Mouse (Mus musculus) frontal cortex, adult (tissue): ENCODE data around the gene Spata5.
"Not testable (repeated sequence)": the region's sequence is repeated elsewhere in the genome, so short reads cannot be mapped to it uniquely, and the experiment has no call there.

Experiments
- ATAC-seq: cut with Nextera tagmentation; 2 replicates; pipeline ENCODE4 v1.9.2; 2017; ENCODE audit warnings: mild to moderate bottlenecking, moderate library complexity, mixed read lengths; ENCODE audit not compliant: low TSS enrichment

Spata5 gene

DNA sequence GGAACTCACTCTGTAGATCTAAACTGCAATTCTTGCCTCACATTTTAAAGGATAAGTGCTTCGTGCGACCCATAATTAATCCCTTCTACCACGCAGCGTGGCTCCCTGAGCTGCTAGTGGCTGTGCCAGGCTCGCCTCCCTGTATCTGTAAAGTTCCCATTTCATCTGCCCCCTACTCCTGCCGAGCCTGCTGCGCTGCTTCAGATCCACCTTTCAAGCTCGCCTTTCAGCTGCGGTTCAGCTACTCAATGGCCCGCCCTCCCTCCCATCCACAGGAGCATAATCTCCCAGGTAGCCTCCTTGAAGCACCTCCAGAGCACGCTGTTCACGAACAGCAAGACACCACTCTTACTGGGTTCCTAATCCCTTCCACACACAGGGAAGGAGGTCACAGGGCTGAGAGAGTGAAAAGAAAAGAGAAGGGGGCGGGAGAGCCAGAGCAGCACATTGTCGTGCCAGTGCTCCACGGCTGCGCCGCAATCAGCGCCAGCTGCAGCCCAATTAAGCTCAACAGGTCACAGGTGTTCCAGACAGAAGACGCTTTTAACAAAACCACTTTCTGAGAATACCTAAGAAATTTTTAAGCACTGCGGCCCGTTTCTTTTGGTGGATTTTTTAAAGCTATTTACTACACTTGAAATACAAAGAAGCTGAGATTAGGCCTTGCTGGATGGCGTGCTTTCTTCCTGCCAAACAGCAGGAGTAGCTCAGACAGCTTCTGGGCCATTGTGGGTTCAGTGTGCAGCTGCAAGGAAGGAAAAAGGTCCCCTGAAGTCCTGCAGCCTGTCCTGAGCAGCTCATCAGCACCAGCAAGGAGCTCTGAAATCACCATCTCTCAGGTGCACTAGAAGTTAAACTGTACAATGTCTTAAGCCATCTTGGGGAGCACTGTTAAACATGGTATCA lies 150.2 kb downstream of the Spata5 start:
- ATAC-seq: no peak

DNA sequence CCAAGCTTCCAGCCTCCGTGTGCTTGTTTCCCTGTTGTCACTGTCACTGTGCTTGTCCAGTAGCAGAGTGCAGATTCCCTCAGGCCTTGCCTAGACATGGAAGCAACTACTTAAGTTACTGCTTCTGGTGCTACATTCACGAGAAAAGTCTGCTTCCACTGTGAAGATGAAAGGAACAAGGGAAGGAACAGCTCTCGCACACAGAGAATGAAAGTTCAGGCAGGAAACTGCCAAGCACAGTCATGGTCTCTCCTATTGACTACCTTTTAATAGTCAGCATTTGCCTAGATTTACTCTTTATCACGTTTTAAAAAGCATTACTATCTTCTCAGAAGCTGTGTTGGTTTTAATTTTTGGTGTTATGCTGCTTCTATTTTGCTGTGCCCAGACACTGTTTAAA lies 151.9 kb downstream of the Spata5 start:
- ATAC-seq: peak; percentile 62

DNA sequence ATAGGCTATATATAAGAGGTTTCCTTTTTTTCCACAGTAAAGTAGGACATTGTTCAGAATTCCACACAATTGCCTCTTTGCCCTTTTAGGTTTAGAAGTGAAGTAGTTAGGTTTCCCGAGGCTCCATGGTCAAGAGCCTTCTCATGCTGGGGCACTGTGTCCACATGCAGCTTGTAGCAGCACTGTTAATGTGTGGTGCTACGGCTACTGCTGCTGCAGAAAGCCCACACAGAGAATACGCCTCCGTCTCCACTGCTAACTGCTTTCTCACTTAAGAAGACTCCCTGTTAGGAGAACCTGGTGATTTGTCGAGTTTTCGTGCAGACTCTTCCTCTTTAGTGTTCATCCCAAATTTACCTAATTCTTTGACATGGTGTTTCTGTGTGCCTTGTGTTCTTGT lies 152.4 kb downstream of the Spata5 start:
- peak; percentile 98 for ATAC-seq

DNA sequence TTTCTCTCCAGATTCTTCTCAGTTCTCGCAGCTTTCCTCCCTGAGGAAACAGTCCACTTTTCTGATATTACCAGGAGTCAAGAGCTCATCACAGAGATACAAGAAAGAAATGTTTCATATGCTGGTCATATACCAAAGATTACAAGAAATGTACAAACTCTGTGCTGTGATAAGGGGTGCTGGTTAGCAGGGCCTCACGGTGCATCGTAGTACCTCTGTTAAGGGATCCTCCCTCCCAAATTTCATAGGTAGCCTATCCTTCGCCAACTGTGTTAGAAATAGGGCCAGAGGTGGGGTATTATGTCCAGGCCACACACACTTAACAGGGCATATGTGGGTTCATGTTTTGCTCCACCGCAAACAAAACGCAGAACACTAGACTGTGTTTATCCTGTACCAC lies 157.1 kb downstream of the Spata5 start:
- ATAC-seq: no peak

DNA sequence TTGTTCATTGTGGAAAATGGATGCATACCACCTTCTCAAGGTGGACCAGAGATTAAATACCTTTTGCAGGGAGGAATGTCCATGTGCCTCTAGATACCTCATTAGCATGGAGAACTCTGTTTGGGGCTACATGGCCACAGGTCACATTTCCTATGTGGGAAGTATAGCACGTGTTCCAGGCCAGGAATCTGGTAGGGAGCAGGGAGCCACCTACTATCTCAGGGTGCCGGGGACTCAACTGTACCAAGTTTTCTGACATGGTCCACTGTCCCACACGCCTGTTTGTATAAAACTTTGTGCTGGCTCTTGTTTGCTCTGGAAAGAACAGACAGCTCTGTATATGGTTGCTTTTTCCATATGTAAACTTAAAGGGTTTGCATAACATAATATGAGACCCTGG lies 158.0 kb downstream of the Spata5 start:
- no peak for ATAC-seq

DNA sequence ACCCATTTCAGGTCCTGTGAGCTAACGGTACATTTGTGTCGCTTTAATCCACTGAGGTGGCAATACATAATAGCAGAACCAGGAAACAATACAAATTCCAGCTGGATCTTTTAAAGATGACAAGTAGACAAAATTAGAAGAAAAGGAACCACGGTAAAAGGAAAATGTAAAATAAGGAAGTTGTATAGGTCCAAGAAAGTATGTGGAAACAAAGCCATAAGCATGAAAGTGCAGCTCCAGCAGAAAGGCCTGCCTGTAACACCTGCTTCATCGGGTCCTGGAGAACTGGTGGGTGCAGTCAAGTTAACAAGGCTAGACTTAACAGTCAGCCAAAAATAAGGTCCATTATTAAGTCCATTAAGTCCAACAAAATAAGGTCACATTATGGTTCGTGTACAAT lies 164.9 kb downstream of the Spata5 start:
- no peak for ATAC-seq

DNA sequence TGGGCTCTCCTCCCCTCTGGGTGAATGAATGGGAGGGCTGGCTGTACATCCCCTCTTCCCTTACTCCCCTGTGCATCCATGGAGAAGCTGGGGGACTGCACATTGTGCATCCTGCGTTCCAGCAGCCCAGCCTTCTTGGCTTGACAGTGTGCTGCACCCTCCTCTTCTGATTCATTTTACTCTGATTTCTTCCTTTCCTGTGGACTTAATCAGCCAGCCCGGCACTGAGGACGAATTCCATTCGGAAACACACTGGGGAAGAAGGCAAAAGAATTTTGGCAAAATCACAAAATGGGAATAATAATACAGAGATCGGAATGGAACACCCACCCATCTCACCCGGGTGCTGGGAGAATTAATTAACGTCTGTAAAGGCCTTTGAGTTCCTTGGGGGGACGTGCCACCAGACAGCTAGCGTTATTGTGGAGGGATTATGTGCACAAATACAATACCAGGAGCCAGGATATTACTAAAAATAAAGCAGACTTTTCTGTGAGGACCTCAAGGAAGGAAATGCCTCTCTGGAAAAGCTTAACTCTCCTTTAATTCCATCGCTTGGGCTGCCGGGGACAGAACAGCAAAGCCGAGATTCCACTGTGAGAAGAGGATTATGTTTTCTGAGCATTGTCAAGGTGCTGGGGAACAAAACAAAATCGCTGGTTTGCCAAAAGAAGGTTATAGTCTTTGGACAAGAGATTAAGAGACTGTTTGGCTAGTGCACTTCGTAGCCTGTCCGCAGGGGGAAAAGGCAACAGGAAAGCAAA lies 166.5 kb downstream of the Spata5 start:
- ATAC-seq: peak; percentile 68

DNA sequence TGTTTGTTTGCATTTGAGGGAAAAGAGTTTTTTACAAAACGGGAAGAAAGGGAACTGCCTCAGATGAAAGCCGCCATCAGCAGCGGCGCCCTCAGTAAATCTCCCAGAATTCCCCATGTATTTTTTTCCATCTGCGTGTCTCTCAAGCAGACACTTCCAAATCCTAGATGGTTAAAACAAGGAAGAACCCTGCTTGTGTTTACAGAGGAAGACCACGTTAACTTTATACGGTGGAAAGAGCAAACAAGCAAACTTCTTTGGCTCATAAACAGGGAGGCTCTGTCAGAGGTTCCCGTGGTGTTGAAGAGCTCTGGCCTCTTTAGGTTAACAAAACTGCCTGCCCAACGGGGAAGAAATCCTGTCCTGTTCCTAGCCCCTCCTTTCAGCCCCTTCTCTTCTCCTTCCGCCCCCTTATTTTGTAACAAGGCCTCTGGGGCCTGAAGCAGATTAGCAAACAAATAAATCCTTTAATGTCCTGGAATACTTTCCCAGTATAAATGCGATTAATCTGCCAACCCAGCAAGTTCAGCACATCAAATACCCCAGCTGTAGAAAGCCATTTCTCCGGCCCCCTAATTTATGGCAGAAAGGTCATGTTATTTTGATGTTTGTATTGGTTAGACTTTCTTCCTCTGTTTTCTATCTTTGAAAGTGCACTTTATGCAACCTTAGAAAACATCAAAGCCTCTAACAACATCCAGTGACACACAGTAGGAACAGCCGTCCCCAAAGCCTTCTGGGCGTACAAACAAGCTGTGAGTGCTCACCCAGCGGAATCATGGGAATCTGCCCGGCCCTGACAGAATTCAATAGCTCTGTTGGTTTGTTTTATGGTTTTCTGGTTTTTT lies 167.3 kb downstream of the Spata5 start:
- peak; percentile 68 for ATAC-seq

DNA sequence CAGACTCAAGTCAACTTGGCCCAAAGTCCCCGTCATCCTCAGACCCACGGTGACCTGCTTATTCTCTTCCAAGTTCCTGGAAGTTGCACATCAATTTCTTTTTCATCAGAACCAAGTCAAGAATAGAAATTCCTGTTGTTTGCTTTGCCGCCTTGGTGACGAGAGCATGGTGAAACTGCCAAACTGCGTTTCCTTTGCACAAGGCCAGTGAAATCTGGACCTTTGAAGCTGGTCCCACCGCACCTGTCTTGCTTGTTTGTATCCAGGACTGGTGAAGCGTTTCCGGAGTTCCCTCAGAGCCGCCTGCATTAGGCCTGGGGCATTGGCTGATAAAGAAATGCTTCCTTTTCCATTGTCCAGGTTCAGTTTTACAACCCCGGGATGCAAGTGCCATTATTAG lies 176.0 kb downstream of the Spata5 start:
- no peak for ATAC-seq

DNA sequence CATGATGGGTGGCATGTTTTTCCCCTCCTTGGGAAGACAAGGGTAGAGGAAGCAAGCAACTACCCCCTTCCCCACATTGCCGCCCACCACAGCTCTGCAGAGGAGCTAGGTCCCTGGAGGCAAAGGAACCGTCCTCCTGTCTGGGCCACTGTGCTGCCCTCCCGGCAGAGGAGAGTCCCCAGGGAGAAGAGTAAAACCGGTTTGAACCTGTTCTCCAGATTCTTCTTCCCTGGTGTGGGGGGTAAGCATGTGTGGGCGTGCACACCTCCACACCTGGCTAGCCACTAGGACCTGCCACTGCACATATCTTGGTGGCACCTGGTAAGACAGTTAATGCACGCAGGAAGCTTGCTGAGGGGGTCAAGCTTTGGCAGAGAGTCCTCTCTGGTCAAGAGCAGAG lies 176.8 kb downstream of the Spata5 start:
- ATAC-seq: no peak

DNA sequence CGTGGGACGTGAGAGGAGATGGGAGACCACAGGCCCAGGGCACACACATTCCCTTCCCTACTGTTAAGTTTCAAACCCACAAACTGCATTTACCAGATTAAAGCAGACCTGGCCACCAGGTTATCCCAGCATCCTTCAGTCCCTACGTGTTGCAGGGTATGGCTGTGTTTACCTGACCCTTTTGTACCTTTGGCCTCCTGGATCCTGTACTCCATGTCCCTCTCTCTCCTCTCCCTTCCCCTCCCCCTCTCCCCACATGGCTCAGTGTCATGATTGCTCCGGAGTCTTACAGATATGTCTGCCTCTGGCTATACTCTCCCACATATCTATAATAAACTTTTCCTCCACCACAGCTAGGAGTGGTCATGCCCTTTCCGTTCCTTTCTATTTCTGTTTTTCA lies 177.5 kb downstream of the Spata5 start:
- ATAC-seq: no peak

DNA sequence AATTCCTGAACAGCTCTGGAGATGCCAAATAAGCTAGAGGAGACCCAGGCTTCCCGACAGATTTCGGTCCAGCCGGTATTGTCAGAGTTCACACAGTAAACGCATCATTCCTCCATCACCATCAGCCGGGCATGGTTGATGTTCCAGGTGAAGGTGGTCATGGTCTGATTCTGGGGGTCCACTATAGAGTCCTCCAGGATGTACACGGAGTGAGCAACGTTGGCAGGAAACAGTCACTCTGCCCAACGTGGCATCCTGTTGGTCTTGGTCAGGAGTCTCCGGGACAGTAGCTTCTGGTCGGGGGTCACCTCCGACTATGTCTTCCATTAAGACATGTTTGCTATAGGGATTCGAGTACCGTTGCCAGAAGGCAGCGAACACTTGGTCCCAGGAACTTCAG lies 179.9 kb downstream of the Spata5 start:
- ATAC-seq: not testable (repeated sequence)

DNA sequence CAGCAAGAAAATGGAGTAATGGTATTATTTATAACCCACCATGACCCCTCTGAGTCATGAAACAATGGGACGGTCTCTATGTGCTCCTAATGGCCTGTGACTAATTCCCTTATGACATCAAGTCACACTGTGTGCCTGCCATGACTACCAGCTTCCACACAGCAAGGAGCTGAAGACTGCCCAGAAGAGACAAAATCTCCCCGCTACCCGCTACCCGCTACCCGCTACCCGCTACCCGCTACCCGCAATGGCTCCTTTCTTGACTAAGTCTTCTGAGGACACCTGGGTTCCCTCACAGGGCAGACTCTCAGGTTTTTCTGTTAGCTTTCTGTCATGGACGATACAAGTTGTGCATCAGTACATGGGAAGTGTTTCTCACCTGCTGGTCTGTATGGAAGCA lies 182.7 kb downstream of the Spata5 start:
- no peak for ATAC-seq

DNA sequence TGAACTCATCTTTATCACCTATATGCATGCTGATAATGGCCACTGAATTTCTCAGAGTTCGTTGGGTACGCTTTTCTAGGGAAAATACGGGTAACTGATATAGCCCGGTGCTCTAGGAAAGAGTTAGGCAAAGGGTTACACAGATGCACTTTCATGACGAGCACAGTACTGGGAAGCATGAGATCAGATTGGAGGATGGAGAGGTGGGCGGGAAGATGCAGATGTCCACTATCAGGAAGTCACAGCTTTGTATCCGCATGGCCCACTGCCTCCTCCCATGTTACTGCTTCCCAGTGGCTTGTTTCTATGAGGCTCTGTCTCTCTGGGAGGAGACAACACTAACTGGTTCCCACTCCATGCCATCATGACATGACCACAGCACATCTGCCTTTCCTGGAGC lies 183.2 kb downstream of the Spata5 start:
- no peak for ATAC-seq

DNA sequence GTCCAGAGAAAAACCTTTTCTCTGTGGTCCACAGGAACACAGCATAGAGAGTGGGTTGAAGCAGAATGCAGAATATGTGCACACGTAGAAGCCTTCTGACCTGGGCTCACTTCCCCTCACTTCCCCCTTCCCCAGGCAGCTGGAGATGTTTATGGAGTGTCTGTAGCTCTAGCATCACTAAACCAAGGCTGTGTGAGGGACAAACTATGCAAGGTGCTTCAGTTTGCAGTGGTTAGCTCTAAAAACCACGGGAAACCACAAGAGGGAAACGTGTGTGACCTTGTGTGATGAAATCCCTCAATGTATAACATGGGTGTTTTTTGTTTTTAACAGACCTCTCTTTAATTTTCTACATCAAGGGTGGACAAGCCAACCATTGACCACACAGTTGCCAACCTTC lies 183.8 kb downstream of the Spata5 start:
- ATAC-seq: no peak

DNA sequence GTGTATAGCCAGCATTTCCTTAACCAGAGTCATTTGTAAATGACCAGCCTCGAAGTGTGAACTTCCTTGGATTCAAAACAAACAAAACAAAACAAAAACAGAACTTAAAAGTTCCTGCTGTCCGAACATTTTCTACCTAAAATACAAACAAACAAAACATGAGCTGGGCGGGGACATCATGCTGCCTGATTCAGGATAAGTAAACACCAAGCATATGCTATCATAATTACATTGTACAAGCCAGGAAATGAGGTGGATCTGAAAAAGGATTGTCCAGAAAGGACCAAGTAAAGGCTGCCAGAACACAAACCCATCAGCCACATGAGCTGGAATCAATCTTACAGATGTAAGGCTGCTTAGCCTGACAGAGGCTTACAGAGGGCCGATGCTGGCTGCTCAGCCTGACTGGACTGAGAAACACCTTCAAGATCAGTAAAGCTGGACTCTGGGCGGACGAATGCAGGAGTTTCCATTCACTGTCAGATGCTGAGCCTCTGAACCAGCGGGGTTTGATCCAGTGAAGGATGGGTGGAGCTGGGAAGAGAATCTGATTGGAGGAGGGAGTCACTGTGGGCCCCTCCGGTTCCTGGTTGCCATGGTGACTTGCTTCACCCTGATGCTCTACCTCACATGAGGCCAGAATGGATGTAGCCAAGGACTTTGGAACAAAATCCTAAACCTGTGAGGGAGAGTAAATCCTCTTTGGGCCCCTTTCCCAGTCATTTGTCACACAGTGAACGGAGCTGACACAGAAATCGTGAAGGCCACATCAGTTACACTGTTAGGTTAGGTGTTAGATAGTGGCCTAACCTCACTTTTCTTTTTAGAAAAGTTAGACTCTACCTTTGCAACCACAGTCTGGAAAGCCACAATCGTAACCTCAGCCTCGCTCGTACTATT lies 185.5 kb downstream of the Spata5 start:
- peak; percentile 56; the same call in 1 of the 2 replicates for ATAC-seq

DNA sequence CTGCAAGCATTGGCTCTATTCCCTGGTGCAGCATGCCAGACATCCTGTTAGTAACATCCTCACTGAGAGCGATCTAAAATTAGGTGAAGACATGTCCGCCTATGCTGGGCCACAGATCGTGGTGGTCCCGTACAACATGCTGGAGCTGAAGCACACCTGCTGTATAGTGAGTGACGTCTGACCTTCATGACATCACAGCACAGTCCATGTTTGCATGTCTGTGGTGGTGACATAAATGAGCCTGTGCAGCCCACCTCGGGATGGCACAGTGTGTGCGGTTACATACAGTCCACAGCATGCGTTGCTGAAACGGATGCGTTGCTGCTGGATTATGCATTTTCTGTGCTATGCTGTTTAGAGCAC lies 186.2 kb downstream of the Spata5 start:
- ATAC-seq: peak; percentile 67

DNA sequence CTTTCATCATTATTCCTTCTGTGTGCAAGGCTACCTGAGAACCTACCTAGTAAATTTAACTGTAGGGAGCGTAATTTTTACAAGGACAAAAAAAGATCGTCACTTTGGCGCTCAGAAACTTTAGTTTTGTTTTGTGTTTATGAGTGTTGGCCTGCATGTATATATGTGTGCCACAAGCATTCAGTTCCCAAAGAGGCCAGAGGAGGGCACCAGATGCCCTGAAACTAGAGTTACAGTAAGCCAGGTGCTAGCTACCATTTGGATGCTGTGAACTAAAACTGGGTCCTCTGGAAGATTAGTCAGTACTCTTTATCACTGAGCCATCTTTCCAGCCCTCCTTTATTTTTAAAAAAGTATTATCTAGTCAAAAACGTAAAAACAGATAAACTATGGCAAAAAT lies 189.2 kb downstream of the Spata5 start:
- no peak for ATAC-seq

DNA sequence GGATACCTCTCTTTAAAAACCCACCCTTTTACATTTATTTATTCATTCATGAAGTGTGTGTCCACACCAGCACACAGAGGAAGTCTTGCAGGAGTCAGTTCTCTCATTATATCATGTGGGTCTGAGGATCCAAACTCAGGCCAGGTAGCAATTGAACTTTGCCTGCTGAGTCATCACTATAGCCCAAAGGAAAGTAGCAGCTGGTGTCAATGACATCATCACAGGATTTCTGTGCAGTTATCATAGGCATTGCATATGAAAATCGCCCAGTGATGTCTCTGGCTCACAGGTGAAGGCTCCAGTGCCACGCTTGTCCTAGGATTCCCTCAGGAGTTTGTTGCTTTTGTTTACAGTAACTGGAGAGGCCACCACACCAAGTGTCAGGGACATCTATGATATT lies 191.0 kb downstream of the Spata5 start:
- no peak for ATAC-seq

DNA sequence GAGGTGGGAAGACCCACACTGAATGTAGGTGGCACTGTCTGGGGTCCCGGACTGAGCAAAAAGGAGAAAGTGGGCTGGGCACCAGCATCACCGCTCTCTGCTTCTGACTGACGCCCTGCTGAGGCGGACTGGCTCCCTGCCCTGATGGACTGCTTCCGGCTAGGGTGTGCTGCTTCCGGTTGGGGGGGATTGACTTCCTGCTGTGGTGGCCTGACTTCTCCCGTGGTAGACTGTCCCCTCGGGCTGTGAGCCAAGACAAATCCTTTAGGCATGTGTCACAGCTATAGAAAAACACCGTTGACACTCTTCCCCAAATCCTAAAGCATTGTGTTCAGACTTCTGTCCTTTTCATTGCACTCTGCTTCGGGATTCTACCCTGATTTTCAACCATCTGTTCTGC lies 194.0 kb downstream of the Spata5 start:
- ATAC-seq: no peak
